Mouse (Mus musculus) small intestine, adult 2 months (tissue): ENCODE results near the gene Ptpn14. TPM values are rescaled to one million over a fixed set of nuclear protein-coding genes. Genes with fewer than 3 reads are reported as not detected.
"Not testable (repeated sequence)": the region's sequence is repeated elsewhere in the genome, so short reads cannot be mapped to it uniquely, and the experiment has no call there.

Experiments
- H3K27ac ChIP-seq: fragments of 200-500 bp; 2 replicates; pipeline ENCODE4 v1.5.1; 2012; ENCODE audit warnings: low read depth, low read length, control low read depth, inconsistent platforms; ENCODE audit not compliant: insufficient read depth
- H3K27me3 ChIP-seq: fragments of 200-500 bp; 2 replicates; pipeline ENCODE4 v1.6.1; 2012; ENCODE audit warnings: mild to moderate bottlenecking, moderate library complexity, low read length, inconsistent platforms; ENCODE audit not compliant: control insufficient read depth, insufficient read depth
- H3K36me3 ChIP-seq: fragments of 200-500 bp; 2 replicates; pipeline ENCODE4 v1.6.1; 2012; ENCODE audit warnings: mild to moderate bottlenecking, low read length, control low read depth, inconsistent platforms; ENCODE audit not compliant: control insufficient read depth, insufficient read depth
- H3K4me1 ChIP-seq: fragments of 200-500 bp; 2 replicates; pipeline ENCODE4 v1.6.1; 2012; ENCODE audit warnings: low read length, inconsistent platforms, mixed read lengths; ENCODE audit not compliant: control insufficient read depth, insufficient read depth, insufficient read length
- H3K4me3 ChIP-seq: fragments of 200-500 bp; 2 replicates; pipeline ENCODE4 v1.5.1; 2012; ENCODE audit warnings: low read depth, mild to moderate bottlenecking, control low read depth, inconsistent platforms, low read length, moderate library complexity
- CTCF ChIP-seq: fragments of 200-500 bp; IDR thresholded peaks from 2 replicates; pipeline ENCODE4 v1.5.1; 2012; ENCODE audit warnings: low read depth, mild to moderate bottlenecking, control low read depth, inconsistent platforms, low read length, moderate library complexity, mixed read lengths; ENCODE audit not compliant: insufficient replicate concordance, insufficient read length; ENCODE audit errors: extremely low read depth
- POLR2A ChIP-seq: fragments of 200-500 bp; IDR thresholded peaks from 2 replicates; pipeline ENCODE4 v1.6.1; 2012; ENCODE audit warnings: low read depth, mild to moderate bottlenecking, control low read depth, inconsistent platforms, low read length, moderate library complexity
- WGBS: fragments of 180-500 bp; shearing (Covaris S2); methylation state at CpG from one replicate; pipeline ENCODE4 v1.1.7; 2018; 5-methylcytosine and 5-hydroxymethylcytosine counted together
- polyA plus RNA-seq: library from polyadenylated mRNA; depleted of rRNA; stranded (reverse); fragments of >200 nt; gene quantifications from 2 replicates; pipeline ENCODE4 v1.2.3, GENCODE M21; 2012; rRNA removed

Gene Ptpn14
- polyA plus RNA-seq, result 2.5 and 3.4 TPM in 2 replicates

DNA sequence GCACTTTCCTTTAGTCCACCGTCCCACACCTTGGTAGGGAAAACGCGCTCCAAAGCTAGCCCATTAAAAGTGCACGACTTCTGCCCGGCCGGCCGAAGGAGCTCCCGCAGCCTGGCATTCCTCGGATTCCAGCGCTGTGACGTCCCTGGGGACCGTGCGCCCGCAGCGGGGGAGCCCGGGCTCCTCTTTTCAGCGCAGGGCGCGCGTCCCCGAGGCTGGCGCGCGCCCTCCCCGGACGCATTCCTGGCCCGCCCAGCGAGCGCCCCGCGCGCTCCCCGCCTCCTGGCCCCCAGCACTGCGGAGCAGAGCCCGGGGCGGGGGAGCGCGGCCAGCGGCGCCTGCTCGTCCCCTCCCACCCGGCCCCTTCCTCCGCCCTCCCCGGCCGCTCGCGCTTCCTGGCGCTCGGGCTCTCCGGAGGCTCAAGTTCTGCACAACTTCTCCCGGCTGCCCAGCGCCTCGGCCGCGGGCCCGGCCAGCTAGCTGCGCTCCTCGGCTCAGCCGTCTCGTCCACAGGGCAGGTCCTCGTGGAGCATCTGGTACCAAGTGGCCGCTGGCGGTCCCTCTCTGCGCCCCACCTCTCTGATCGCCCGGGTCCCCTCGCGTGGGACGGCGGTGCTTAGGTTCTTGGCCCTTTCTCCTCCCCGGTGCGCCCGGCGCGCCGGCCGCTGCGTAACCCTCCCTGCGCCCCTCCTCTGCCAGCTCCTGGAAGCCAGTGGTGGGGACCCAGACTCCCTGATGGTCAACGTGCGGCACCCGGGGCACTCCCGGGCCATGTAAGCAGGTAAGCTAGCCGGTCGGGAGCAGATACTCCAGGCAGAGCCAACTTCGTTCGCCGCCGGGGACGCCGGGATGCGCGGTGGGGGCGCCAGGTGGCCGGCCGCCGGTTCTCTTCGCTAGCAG is at the start of gene Ptpn14:
Gene Ptpn14, plus strand, starts transcription at position 385 of the 900 bp plus-strand sequence.
- Histone ChIP-seq H3K4me3 (peak within 1 kb of the TSS; percentile 66), H3K4me1 (no peaks in the 10 kb centered on the region), H3K27ac (peak within 1 kb of the TSS; percentile 95), H3K36me3 (no peaks in the 10 kb centered on the region), H3K27me3 (peaks cover 7% of the 10 kb centered on the region)
- TF ChIP-seq CTCF (no peak), POLR2A (no peak)
- WGBS, result under 1% methylated on average over 97 of the region's 98 CpGs

DNA sequence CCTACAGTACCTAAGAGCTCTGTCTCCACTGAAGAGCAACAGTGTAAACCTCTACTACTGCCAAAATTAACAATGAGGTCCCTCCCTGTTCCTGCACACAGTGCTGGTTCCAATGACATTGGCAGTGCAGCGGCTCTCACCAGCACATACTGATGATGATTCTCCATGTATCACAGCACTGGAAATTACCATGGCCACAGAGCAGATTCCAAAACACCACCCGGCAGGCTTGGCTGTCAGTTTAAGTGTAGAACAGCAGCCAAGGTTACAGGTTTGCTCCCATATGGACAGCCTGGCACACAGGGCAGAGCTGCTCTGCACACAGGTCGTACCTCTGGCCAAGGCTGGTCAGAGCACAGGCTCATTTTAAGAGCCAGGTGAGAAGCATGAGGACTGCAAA is 48.5 kb upstream of the Ptpn14 start:
- Histone ChIP-seq H3K27ac (no peak overlapping the region), H3K27me3 (no peaks in the 10 kb centered on the region), H3K4me1 (no peaks in the 10 kb centered on the region), H3K4me3 (no peak overlapping the region), H3K36me3 (peaks cover 24% of the 10 kb centered on the region)
- WGBS, result 93% methylated on average over 3 of the region's 3 CpGs
- TF ChIP-seq POLR2A (no peak), CTCF (no peak)

DNA sequence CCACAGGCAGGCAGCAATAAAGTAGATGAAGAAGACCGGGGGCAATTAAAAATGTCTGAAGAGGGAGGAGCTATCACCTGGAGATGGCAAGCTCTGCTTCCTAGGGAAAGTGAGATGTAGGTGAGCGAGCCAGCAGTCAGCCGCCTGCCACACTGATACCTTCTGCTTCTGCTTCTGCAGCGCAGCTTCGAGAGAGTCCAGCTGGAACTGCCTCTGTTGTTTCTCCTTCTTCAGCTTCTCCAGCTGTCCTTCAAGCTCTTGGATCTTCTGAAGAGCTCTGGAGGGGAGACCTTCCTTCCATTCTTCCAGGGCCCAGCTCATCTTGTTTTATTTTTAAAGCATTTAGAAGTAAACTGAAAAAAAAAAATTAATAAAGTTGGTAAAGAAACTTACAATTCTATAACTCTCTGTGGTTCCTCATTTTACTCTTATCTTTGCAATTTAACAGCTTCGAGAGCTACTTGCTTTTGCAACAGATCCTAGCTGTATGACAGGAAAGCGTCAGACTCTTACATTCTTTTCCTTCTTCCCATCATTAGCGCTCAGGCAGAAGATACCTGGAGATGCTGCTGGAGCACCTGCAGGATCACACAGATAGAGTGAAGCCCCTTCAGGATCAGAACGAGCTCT is 43.2 kb upstream of the Ptpn14 start:
- 88% methylated on average over 9 of the region's 9 CpGs for WGBS
- H3K4me1 ChIP-seq, result peaks cover 2% of the 10 kb centered on the region; the same call in 1 of the 2 replicates
- H3K36me3 ChIP-seq, result peaks cover 15% of the 10 kb centered on the region

DNA sequence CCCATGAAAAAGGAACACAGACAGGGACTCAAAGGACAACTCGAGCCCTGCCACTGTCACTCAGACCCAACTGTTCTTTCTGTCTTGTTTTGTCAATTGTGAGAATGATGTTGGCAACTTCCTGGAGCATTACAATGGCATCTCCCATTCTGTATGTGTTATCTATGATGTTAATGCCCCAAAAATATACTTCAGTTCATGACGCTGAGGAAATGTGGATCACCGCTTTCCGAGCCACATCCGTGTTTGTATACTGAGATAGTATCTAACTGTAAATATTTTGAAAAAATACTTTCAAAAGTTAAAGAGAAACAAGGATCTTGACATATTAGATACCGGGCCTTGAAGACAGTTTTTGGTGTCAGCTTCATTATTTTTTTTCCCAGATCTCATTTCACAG is 42.0 kb upstream of the Ptpn14 start:
- H3K4me1 ChIP-seq, result peaks cover 2% of the 10 kb centered on the region; the same call in 1 of the 2 replicates
- 73% methylated on average over 6 of the region's 6 CpGs for WGBS
- H3K4me3 ChIP-seq, result no peak overlapping the region
- H3K27ac ChIP-seq, result no peak overlapping the region
- H3K36me3 ChIP-seq, result peaks cover 10% of the 10 kb centered on the region
- no peaks in the 10 kb centered on the region for H3K27me3 ChIP-seq
- TF ChIP-seq POLR2A, result no peak

More for the DNA sequence above, 43.2 kb upstream of the Ptpn14 start:
- TF ChIP-seq POLR2A (no peak), CTCF (no peak)
- Histone ChIP-seq H3K27ac (no peak overlapping the region), H3K4me3 (no peak overlapping the region), H3K27me3 (no peaks in the 10 kb centered on the region)

DNA sequence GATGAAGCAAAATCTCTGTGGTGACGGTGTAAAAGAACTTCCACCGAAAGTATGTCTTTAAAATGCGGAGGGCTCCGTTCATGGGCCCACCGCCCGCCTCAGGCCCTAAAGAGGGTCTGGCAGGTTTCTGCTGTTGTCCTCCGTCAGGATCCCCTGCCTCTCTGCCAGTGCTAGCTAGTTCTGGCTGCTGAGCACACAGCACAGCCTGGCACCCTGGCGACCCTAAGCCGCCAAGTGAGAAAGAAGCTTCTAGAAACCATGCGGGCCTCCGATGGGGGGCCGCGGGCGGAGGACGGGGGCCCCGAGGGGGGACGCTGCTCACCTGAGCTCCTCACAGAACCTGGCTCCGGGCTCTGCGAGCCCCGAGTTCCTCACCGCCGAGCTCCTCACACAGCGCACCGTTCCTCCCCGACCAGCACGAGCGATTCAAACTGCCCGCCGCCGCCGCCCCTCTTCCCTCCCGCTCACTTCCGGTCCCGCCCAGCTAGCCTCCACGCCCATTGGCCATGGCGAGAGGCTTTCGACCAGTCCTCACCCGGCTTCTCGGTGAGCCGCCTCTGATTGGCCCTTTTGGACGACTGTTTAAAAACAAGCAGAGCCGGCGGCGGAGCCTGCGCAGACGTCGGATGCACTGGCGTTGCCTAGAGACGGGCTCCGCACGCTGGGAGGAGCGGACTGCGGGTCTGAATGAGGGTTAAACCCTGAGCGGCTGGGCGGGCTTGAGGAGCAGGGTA is 40.2 kb upstream of the Ptpn14 start, which contains the start of gene Cenpf:
Gene Cenpf, minus strand, starts transcription at position 433 of the 734 bp plus-strand sequence.
- H3K36me3 ChIP-seq, result peaks cover 6% of the 10 kb centered on the region
- H3K4me1 ChIP-seq, result peaks cover 2% of the 10 kb centered on the region; the same call in 1 of the 2 replicates
- no peak within 1 kb of the TSS for H3K27ac ChIP-seq
- TF ChIP-seq POLR2A, result 0 out of 2 replicates have a peak, but pooled peaks have one; percentile 10
- TF ChIP-seq CTCF, result no peak
- 2% methylated on average over 55 of the region's 55 CpGs for WGBS
- H3K4me3 ChIP-seq, result peak within 1 kb of the TSS; percentile 77
- H3K27me3 ChIP-seq, result no peaks in the 10 kb centered on the region

DNA sequence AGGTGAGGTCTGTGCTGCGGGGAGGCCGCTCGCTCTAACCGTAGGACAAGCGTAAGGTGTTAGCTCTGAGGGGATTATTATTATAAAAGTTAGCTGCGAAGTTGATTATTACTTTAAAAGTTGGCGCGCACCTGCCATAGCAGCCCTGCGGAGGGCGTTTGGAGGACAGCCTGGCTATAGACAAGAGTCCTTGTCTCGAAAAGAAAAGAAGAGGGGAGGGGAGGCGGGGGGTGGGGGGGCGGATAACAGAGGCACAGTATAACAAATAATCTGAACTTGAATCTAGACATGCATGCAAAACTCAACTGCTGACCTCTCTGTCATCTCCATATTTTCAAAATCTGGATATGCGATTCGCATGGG is 39.7 kb upstream of the Ptpn14 start:
- Histone ChIP-seq H3K27ac (no peak overlapping the region), H3K4me3 (peak overlapping the region; percentile 71), H3K27me3 (no peaks in the 10 kb centered on the region), H3K36me3 (peaks cover 6% of the 10 kb centered on the region), H3K4me1 (peaks cover 2% of the 10 kb centered on the region; the same call in 1 of the 2 replicates)
- TF ChIP-seq CTCF (no peak), POLR2A (no peak)
- WGBS, result under 1% methylated on average over 15 of the region's 15 CpGs

DNA sequence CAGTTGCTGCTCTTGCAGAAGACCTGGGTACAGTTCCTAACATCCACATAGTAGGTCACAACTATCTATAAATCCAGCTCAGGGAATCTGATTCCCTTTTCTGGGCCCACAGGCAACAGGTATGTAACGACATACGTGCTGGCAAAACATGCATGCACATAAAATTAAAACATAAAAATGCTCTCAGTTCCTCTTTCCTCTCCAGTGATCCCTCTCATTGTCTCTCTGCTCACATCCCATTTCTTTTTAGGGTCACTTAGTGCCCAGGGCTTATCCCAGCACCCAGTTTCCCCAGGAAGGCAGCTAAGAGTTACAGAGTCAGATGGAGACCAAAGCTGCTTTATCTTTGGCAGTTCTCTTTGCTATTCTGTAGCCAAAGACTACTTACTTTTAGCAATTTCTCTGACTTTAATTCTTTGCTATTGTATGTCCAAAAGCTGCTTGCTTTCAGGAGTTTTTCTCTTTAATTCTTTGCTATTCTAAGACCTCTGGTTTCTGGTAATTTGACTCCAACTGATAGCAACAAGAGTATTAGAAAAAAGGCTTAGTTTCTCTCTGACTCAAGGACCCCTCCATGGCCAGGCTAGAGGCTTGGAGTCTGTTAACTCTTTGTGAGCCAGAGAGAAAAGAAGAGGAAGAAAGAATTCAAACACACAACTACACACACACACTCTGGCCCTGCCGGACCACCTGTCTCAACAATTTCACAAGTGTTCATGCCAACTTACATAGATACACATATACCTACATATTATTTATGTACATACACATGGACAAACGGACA is 38.8 kb upstream of the Ptpn14 start:
- no peak for TF ChIP-seq POLR2A
- TF ChIP-seq CTCF, result no peak
- no peak overlapping the region for H3K27ac ChIP-seq
- no peak overlapping the region for H3K4me3 ChIP-seq
- no peaks in the 10 kb centered on the region for H3K27me3 ChIP-seq
- H3K36me3 ChIP-seq, result peaks cover 2% of the 10 kb centered on the region; the same call in 1 of the 2 replicates
- peaks cover 2% of the 10 kb centered on the region; the same call in 1 of the 2 replicates for H3K4me1 ChIP-seq
- 48% methylated on average over 4 of the region's 4 CpGs for WGBS

DNA sequence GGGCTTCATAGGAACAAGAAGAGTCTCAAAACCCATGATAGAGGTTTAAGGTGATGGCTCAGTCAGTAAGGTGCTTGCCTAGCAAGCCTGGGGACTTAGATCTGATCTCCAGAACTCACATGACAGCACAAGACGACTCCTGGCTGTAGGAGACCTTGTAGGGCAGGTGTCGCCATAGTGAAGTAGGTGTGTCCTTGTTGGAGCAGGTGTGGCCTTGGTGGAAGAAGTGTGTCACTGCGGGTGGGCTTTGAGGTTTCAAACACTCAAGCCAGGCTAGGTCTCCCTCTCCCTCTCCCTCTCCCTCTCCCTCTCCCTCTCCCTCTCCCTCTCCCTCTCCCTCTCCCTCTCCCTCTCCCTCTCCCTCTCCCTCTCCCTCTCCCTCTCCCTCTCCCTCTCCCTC is 35.6 kb upstream of the Ptpn14 start:
- H3K4me1 ChIP-seq, H3K27ac ChIP-seq, H3K27me3 ChIP-seq, H3K4me3 ChIP-seq, H3K36me3 ChIP-seq: not testable (repeated sequence)
- 32% methylated on average over 3 of the region's 3 CpGs for WGBS
